Mouse (Mus musculus): Measurements from ENCODE around the gene Gigyf1. TPM values are rescaled to one million over a fixed set of nuclear protein-coding genes. Genes with fewer than 3 reads are reported as not detected.

Gigyf1 gene
- total RNA-seq (2021) = 10 to 100 TPM; 27.5 to 30.7 TPM
- long read RNA-seq, experiment 1, partial matches to known transcripts = 2 of 11 reads
- long read RNA-seq, experiment 1, other reads (novel, unspliced or antisense) = 9 of 11 reads
- long read RNA-seq, experiment 2, partial matches to known transcripts = 2 of 10 reads
- long read RNA-seq, experiment 2, other reads (novel, unspliced or antisense) = 8 of 10 reads

- DNase-seq (ENCODE audit: low spot score in 2 of 2) = no peak
These were observed at the start of gene Gigyf1 for GRCm38 (mm10) chr5:137518436-137518835. TSS of gene Gigyf1 (plus strand) at chr5:137518548.

- no peak for DNase-seq (ENCODE audit: low spot score in 2 of 2)
These were observed 46.0 kb upstream of the Gigyf1 start for GRCm38 (mm10) chr5:137472252-137472904.

- no peak for DNase-seq (ENCODE audit: low spot score in 2 of 2)
These were observed 44.0 kb upstream of the Gigyf1 start for GRCm38 (mm10) chr5:137474351-137474750.

GRCm38 (mm10) chr5:137476964-137477363, 41.4 kb upstream of the Gigyf1 start, which contains the start of gene Zan:
TSS of gene Zan (minus strand) at chr5:137477064.
- no peak for DNase-seq (ENCODE audit: low spot score in 2 of 2)

- peak; percentile 51 to 74 for DNase-seq (ENCODE audit: low spot score in 2 of 2)
These were observed 37.2 kb upstream of the Gigyf1 start for GRCm38 (mm10) chr5:137481138-137481537.

GRCm38 (mm10) chr5:137481897-137482296, 36.5 kb upstream of the Gigyf1 start:
- DNase-seq (ENCODE audit: low spot score in 2 of 2) = no peak

- DNase-seq (ENCODE audit: low spot score in 2 of 2) = no peak
These were observed 33.1 kb upstream of the Gigyf1 start for GRCm38 (mm10) chr5:137485071-137485850.

- DNase-seq (ENCODE audit: low spot score in 2 of 2) = no peak
These were observed 32.5 kb upstream of the Gigyf1 start for GRCm38 (mm10) chr5:137485851-137486155.

GRCm38 (mm10) chr5:137487616-137488015, 30.7 kb upstream of the Gigyf1 start:
- DNase-seq (ENCODE audit: low spot score in 2 of 2) = no peak

GRCm38 (mm10) chr5:137491559-137491958, 26.8 kb upstream of the Gigyf1 start:
- peak; percentile 39 to 69 for DNase-seq (ENCODE audit: low spot score in 2 of 2)

GRCm38 (mm10) chr5:137493831-137494230, 24.5 kb upstream of the Gigyf1 start:
- no peak for DNase-seq (ENCODE audit: low spot score in 2 of 2)

- no peak for DNase-seq (ENCODE audit: low spot score in 2 of 2)
These were observed 18.2 kb upstream of the Gigyf1 start for GRCm38 (mm10) chr5:137500186-137500585.

GRCm38 (mm10) chr5:137501709-137502666, 16.4 kb upstream of the Gigyf1 start, which contains the start of gene Pop7:
TSS of gene Pop7 (minus strand) at chr5:137502518.
- peak; percentile 99 to 100 for DNase-seq (ENCODE audit: low spot score in 2 of 2)

GRCm38 (mm10) chr5:137502667-137503110, 15.7 kb upstream of the Gigyf1 start:
- DNase-seq (ENCODE audit: low spot score in 2 of 2) = peak; percentile 69 to 87

- DNase-seq (ENCODE audit: low spot score in 2 of 2) = no peak
These were observed 14.3 kb upstream of the Gigyf1 start for GRCm38 (mm10) chr5:137504041-137504440.

GRCm38 (mm10) chr5:137510014-137510501, 8.3 kb upstream of the Gigyf1 start:
- DNase-seq (ENCODE audit: low spot score in 2 of 2) = peak; percentile 75 to 86

- no peak for DNase-seq (ENCODE audit: low spot score in 2 of 2)
These were observed 7.6 kb upstream of the Gigyf1 start for GRCm38 (mm10) chr5:137510573-137511390.

GRCm38 (mm10) chr5:137511706-137512105, 6.6 kb upstream of the Gigyf1 start:
- DNase-seq (ENCODE audit: low spot score in 2 of 2) = no peak

GRCm38 (mm10) chr5:137512847-137513794, 5.2 kb upstream of the Gigyf1 start:
- DNase-seq (ENCODE audit: low spot score in 2 of 2) = no peak
